Mouse (Mus musculus): ENCODE results near the gene Tm4sf5. TPM values are rescaled to one million over a fixed set of nuclear protein-coding genes. Genes with fewer than 3 reads are reported as not detected.
A peak's percentile ranks its signal among the peaks of the same experiment; 100 is the strongest.

Gene Tm4sf5
- polyA plus RNA-seq, 1 experiment: not detected

DNA sequence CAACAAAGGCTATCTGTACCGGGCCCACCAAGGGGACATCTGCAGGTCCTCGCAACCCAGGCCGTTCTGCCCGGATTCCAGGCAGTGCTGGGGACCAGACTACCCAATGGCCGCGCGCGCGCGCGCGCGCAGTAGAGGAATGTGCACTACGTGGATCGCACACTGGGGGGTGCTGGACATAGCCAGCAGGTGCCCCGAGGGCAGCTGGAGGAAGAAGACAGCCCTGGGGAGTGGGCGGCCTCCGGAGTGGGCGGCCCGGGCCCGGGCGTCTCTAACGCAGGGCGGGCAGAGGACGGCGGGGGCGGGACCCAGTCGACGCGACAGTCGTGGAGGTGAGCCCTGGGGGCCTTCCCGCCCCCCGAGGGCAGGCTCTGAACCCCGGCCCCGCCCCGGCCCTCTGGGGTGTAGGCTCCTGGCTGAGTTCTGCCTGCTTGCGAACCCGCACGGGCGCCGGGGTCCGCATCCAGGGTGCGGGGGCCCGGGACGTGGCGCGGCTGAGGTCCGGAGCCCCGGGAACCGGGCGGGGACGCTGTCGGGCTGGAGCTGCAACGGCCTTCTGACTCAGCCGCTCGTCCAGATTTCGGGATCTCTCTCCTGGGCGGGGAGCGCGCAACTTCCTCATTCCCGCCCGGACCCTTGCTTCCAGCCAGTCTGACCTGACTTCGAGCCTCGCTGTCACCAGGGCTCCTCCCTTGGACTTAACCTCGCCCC, 35.0 kb downstream of the Tm4sf5 start, which contains the start of gene Pld2:
Gene Pld2 (plus strand): TSS at position 188 of the 711 bp plus-strand sequence.
- Histone ChIP-seq H3K4me1 (ENCODE audit: control insufficient read depth, insufficient read depth, low read length) (0 out of 2 replicates have a peak, but pooled peaks cover 5% of the 10 kb centered on the region), H3K27ac (ENCODE audit: insufficient read depth, low read length) (peak within 1 kb of the TSS; percentile 47; the same call in 1 of the 2 replicates), H3K4me3 (ENCODE audit: insufficient read depth, low read length) (peak within 1 kb of the TSS; percentile 52)
- peak; percentile 61; the same call in 1 of the 2 replicates for TF ChIP-seq CTCF (IDR thresholded peaks at IDR 0.05; ENCODE audit: borderline replicate concordance, insufficient read depth, low read length)
- TF ChIP-seq POLR2A (IDR thresholded peaks at IDR 0.05; ENCODE audit: low read depth, low read length): peak; percentile 61

DNA sequence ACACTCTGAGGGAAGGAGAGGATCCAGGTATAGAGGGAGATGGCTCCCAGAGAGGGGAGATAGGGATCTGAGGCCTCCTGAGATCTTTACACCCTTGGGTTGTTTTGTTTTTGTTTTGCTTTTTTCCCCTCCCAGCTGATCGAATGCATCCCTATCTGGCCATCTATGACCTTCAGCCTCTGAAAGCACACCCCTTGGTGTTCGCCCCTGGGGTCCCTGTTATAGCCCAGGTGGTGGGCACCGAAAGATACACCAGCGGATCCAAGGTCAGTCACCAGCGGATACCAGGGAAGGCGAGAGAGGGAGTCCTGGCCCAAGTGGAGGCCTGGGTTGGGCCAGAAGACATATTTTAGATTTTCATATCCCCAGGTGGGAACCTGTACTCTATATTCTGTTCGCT, 35.9 kb downstream of the Tm4sf5 start:
- Histone ChIP-seq H3K27ac (ENCODE audit: insufficient read depth, low read length) (no peak overlapping the region), H3K4me3 (ENCODE audit: insufficient read depth, low read length) (peak overlapping the region; percentile 52), H3K4me1 (ENCODE audit: control insufficient read depth, insufficient read depth, low read length) (0 out of 2 replicates have a peak, but pooled peaks cover 5% of the 10 kb centered on the region)
- TF ChIP-seq POLR2A (IDR thresholded peaks at IDR 0.05; ENCODE audit: low read depth, low read length) (no peak), CTCF (IDR thresholded peaks at IDR 0.05; ENCODE audit: borderline replicate concordance, insufficient read depth, low read length) (no peak)

DNA sequence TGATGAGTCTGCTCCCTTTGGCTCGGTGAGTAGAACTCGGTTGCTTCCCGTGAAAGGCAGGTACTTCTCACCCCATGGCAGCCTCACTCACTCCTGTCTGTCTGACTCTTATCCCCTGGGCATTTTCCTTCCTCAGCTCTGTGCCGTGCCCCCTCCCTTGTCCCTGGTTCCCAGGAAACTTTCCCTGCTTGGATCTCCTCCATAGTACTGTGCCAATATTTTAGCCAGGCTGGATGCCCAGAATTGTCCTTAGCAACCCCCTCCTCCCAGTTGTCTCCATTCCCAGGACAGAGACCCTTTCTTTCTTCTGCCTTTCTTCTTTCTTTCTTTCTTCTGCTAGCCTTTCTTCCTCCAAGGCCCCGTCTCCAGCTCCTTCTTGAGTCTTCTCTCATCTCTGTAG, 36.4 kb downstream of the Tm4sf5 start:
- Histone ChIP-seq H3K27ac (ENCODE audit: insufficient read depth, low read length) (no peak overlapping the region), H3K4me3 (ENCODE audit: insufficient read depth, low read length) (peak overlapping the region; percentile 52; the same call in 1 of the 2 replicates), H3K4me1 (ENCODE audit: control insufficient read depth, insufficient read depth, low read length) (0 out of 2 replicates have a peak, but pooled peaks cover 5% of the 10 kb centered on the region)
- TF ChIP-seq POLR2A (IDR thresholded peaks at IDR 0.05; ENCODE audit: low read depth, low read length) (no peak), CTCF (IDR thresholded peaks at IDR 0.05; ENCODE audit: borderline replicate concordance, insufficient read depth, low read length) (no peak)

DNA sequence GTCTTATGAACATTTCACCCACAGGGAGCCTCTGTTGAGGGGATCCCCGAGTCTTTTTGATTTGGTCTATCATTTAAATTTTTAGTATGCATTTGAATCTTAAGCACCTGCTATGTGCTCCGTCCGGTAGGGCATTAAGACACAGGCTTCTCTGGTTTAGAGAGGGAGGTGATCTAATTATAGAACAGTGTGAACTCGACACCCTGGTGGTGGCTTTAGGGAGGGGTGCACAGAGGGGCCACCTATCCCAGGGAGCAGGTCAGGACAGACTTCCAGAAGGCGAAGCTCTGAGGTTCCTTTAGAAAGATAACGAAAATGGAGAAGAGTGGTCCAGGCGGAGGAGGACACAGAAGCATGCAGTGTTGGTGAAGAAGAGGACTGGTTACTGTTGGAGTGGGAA, 39.5 kb downstream of the Tm4sf5 start:
- TF ChIP-seq POLR2A (IDR thresholded peaks at IDR 0.05; ENCODE audit: low read depth, low read length) (no peak), CTCF (IDR thresholded peaks at IDR 0.05; ENCODE audit: borderline replicate concordance, insufficient read depth, low read length) (no peak)
- Histone ChIP-seq H3K4me3 (ENCODE audit: insufficient read depth, low read length) (no peak overlapping the region), H3K4me1 (ENCODE audit: control insufficient read depth, insufficient read depth, low read length) (0 out of 2 replicates have a peak, but pooled peaks cover 5% of the 10 kb centered on the region), H3K27ac (ENCODE audit: insufficient read depth, low read length) (no peak overlapping the region)

DNA sequence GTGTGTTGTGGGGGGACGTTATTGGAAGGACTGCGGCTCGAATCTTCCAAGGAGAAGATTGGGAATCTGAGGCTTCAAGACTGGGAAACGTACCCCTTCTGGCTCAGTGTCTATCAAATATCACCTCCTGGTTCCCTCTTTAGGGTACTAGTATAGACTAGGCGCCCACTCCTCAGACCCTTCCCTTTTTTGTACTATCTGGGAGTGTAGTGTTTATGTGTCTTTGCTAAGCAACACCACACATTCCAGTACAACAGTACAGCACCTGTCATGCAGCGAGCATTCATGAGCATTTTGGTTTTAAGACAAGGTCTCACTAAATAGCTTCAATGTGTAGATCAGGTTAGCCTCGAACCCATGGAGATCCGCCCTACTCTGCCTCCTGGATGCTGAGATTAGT, 46.5 kb downstream of the Tm4sf5 start:
- Histone ChIP-seq H3K4me1 (ENCODE audit: control insufficient read depth, insufficient read depth, low read length) (no peaks in the 10 kb centered on the region), H3K27ac (ENCODE audit: insufficient read depth, low read length) (no peak overlapping the region), H3K4me3 (ENCODE audit: insufficient read depth, low read length) (no peak overlapping the region)
- TF ChIP-seq POLR2A (IDR thresholded peaks at IDR 0.05; ENCODE audit: low read depth, low read length) (no peak), CTCF (IDR thresholded peaks at IDR 0.05; ENCODE audit: borderline replicate concordance, insufficient read depth, low read length) (no peak)

DNA sequence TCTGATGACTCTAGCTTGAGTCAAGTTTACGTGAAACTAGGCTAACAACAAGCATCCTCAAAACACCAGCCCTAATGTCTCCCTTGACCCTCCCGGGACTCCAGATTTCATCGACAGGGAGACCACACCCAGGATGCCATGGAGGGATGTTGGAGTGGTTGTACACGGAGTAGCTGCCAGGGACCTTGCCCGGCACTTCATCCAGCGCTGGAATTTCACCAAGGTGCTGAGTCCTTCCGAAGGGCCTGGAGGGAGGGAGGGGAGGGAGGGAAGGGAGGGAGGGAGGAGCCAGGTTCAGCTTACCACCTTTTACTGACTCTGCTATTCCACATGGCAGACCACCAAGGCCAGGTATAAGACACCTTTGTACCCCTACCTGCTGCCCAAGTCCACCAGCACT, 48.9 kb downstream of the Tm4sf5 start:
- TF ChIP-seq POLR2A (IDR thresholded peaks at IDR 0.05; ENCODE audit: low read depth, low read length): no peak
- no peak for TF ChIP-seq CTCF (IDR thresholded peaks at IDR 0.05; ENCODE audit: borderline replicate concordance, insufficient read depth, low read length)
- no peaks in the 10 kb centered on the region for H3K4me1 ChIP-seq (ENCODE audit: control insufficient read depth, insufficient read depth, low read length)
- H3K4me3 ChIP-seq (ENCODE audit: insufficient read depth, low read length): no peak overlapping the region
- H3K27ac ChIP-seq (ENCODE audit: insufficient read depth, low read length): no peak overlapping the region

DNA sequence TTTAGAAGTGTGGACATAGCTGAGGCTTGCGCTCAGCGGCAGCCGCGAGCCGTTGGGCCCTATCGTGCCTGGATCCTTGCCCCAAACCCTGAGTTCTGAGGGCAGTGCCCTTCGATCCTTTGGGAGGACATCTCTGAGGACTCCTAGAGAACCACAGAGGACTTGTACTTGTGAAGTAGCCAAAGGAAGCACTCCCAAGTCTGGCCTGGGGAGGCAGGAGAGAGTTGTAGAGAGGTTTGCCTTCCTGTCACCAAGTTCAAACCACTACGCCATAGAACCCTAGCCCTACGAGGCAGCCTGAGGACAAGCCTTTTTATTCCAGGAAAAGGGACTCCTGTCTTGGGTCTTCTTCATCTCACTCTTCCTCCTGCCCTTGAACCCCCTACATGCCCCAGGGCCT, 52.5 kb downstream of the Tm4sf5 start:
- no peak for TF ChIP-seq POLR2A (IDR thresholded peaks at IDR 0.05; ENCODE audit: low read depth, low read length)
- TF ChIP-seq CTCF (IDR thresholded peaks at IDR 0.05; ENCODE audit: borderline replicate concordance, insufficient read depth, low read length): no peak
- Histone ChIP-seq H3K4me1 (ENCODE audit: control insufficient read depth, insufficient read depth, low read length) (no peaks in the 10 kb centered on the region), H3K27ac (ENCODE audit: insufficient read depth, low read length) (no peak overlapping the region), H3K4me3 (ENCODE audit: insufficient read depth, low read length) (no peak overlapping the region)

Other genes with a start within 250 kb of the Tm4sf5 start
- gene Alox12, start 249.9 kb upstream of the Tm4sf5 start, polyA plus RNA-seq (2011; ENCODE audit: insufficient read length, low read depth, missing spikeins): 0.32 and 0.35 TPM in 2 replicates
- gene Alox12e, start 182.6 kb upstream of the Tm4sf5 start, polyA plus RNA-seq (2011; ENCODE audit: insufficient read length, low read depth, missing spikeins): not detected in 2 replicates
- not detected in 2 replicates for gene Alox15, start 153.2 kb upstream of the Tm4sf5 start, polyA plus RNA-seq (2011; ENCODE audit: insufficient read length, low read depth, missing spikeins)
- 24.3 and 27.5 TPM in 2 replicates for gene Pelp1, start 95.2 kb upstream of the Tm4sf5 start, polyA plus RNA-seq (2011; ENCODE audit: insufficient read length, low read depth, missing spikeins)
- gene Arrb2, start 72.6 kb upstream of the Tm4sf5 start, polyA plus RNA-seq (2011; ENCODE audit: insufficient read length, low read depth, missing spikeins): 9.1 and 10.1 TPM in 2 replicates
- gene Med11, start 53.3 kb upstream of the Tm4sf5 start, polyA plus RNA-seq (2011; ENCODE audit: insufficient read length, low read depth, missing spikeins): 14.0 and 14.1 TPM in 2 replicates
- gene Zmynd15, start 45.8 kb upstream of the Tm4sf5 start, polyA plus RNA-seq (2011; ENCODE audit: insufficient read length, low read depth, missing spikeins): 0.19 and 0.20 TPM in 2 replicates
- gene Cxcl16, start 45.3 kb upstream of the Tm4sf5 start, polyA plus RNA-seq (2011; ENCODE audit: insufficient read length, low read depth, missing spikeins): 4.1 and 6.0 TPM in 2 replicates
- 0.79 TPM in 1 of 2 replicates, not detected in the other for gene Vmo1, start 9.4 kb downstream of the Tm4sf5 start, polyA plus RNA-seq (2011; ENCODE audit: insufficient read length, low read depth, missing spikeins)
- not detected in 2 replicates for gene Gltpd2, start 14.0 kb downstream of the Tm4sf5 start, polyA plus RNA-seq (2011; ENCODE audit: insufficient read length, low read depth, missing spikeins)
- gene Psmb6, start 20.1 kb downstream of the Tm4sf5 start, polyA plus RNA-seq (2011; ENCODE audit: insufficient read length, low read depth, missing spikeins): 162 and 177 TPM in 2 replicates
- gene Gm40193, start 27.7 kb downstream of the Tm4sf5 start, polyA plus RNA-seq (2011; ENCODE audit: insufficient read length, low read depth, missing spikeins): not detected in 2 replicates
- 19.7 and 23.3 TPM in 2 replicates for gene Pld2, start 34.8 kb downstream of the Tm4sf5 start, polyA plus RNA-seq (2011; ENCODE audit: insufficient read length, low read depth, missing spikeins)
- 36.2 and 37.0 TPM in 2 replicates for gene Mink1, start 57.6 kb downstream of the Tm4sf5 start, polyA plus RNA-seq (2011; ENCODE audit: insufficient read length, low read depth, missing spikeins)
- not detected in 2 replicates for gene 4930544D05Rik, start 110.6 kb downstream of the Tm4sf5 start, polyA plus RNA-seq (2011; ENCODE audit: insufficient read length, low read depth, missing spikeins)
- gene Chrne, start 114.0 kb downstream of the Tm4sf5 start, polyA plus RNA-seq (2011; ENCODE audit: insufficient read length, low read depth, missing spikeins): not detected in 2 replicates
- not detected in 2 replicates for gene Gp1ba, start 133.9 kb downstream of the Tm4sf5 start, polyA plus RNA-seq (2011; ENCODE audit: insufficient read length, low read depth, missing spikeins)
- 14.9 and 19.5 TPM in 2 replicates for gene Rnf167, start 142.0 kb downstream of the Tm4sf5 start, polyA plus RNA-seq (2011; ENCODE audit: insufficient read length, low read depth, missing spikeins)
- gene Slc25a11, start 142.2 kb downstream of the Tm4sf5 start, polyA plus RNA-seq (2011; ENCODE audit: insufficient read length, low read depth, missing spikeins): 75.9 and 81.1 TPM in 2 replicates
- gene Pfn1, start 149.4 kb downstream of the Tm4sf5 start, polyA plus RNA-seq (2011; ENCODE audit: insufficient read length, low read depth, missing spikeins): 1,131 and 1,278 TPM in 2 replicates
- gene Eno3, start 152.0 kb downstream of the Tm4sf5 start, polyA plus RNA-seq (2011; ENCODE audit: insufficient read length, low read depth, missing spikeins): 15.6 and 31.0 TPM in 2 replicates
- 91.1 and 106 TPM in 2 replicates for gene Spag7, start 164.2 kb downstream of the Tm4sf5 start, polyA plus RNA-seq (2011; ENCODE audit: insufficient read length, low read depth, missing spikeins)
- gene Camta2, start 182.9 kb downstream of the Tm4sf5 start, polyA plus RNA-seq (2011; ENCODE audit: insufficient read length, low read depth, missing spikeins): 15.3 and 16.4 TPM in 2 replicates
- gene Inca1, start 194.9 kb downstream of the Tm4sf5 start, polyA plus RNA-seq (2011; ENCODE audit: insufficient read length, low read depth, missing spikeins): 1.2 and 2.4 TPM in 2 replicates
- 88.5 and 112 TPM in 2 replicates for gene Kif1c, start 195.3 kb downstream of the Tm4sf5 start, polyA plus RNA-seq (2011; ENCODE audit: insufficient read length, low read depth, missing spikeins)

Measured in embryonic fibroblast, embryonic 13.5 days (primary cell).